Mouse (Mus musculus) left cerebral cortex, postnatal 4 days (tissue): ENCODE measurements at regions not wholly inside any gene's neighbourhood (a gene's known extent, or its start where the extent isn't known, plus 50 kb on each side); places are given as distances from the start of the nearest gene placed in this dataset.

ENCODE experiments used
- DNase-seq: peaks from one replicate; pipeline ENCODE4 v3.0.0-alpha.2; 2022
- intact Hi-C: fragments of 180-260 bp; cut with DNase I; formaldehyde crosslinking; loops from one replicate; pipeline ENCODE4 v1.15.1; 2025

DNA sequence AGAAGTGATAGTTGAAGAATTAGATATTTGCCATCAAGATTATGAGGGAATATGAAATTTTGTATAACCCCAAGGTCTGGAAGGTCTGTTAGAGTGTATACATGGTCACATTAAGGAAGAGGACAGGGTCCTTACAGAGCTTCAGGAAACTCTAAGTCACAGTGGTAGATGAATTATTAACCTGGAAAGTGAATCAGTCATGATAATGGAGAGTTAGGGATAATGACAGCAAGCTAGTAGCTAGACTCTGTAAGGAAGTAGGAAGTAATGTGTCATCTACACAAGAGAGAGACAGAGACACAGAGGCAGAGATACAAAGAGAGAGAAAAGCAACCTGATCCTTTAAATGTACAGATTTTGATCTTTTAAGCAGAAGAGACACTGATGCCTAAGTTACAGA, 328.4 kb downstream of the Mat2b start:
- intact Hi-C loops, result no loop called here
- no peak for DNase-seq

DNA sequence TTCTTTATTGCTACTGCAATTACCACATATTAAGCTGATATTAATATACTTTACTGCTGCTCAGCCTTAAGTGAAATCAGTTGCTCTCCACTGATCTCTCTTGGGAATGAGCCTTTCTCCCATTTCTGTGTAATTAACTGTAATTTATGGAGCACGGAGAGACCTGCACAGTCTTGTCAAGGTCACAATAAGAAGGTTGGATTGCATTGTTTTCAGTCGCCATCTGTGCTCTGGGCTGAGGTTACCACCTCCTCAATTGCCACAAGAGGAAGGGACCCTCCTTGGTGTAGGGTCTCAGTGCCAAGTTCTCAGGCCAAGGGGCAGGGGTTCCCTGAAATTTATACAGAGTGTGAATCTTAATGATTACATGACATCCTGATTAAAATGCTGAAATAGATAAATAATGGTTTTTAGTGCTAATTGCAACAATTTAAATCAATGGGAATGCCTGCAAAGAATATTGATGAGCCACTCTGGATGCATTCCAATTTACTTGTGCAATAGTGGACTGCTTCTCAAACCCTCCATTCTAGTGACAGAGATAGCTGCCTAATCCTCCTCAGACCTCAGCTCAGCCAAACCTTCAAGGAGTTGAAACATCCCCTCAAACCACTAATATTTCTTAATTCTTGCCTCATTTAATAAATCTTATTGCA, 332.3 kb downstream of the Mat2b start:
- no peak for DNase-seq
- intact Hi-C loops, result no loop called here
